Mouse (Mus musculus) stomach, postnatal 0 days (tissue): ENCODE data around the gene Pfkfb3.

ENCODE experiments used
- CTCF ChIP-seq: IDR thresholded peaks from 2 replicates; pipeline ENCODE4 v1.5.1; 2016; ENCODE audit warnings: antibody characterized with exemption, low read depth, mild to moderate bottlenecking, moderate library complexity
- EP300 ChIP-seq: optimal IDR thresholded peaks from 2 replicates; pipeline ENCODE3; 2016; ENCODE audit warnings: antibody characterized with exemption

GRCm38 (mm10) chr2:11458494-11458893 is 95.4 kb downstream of the Pfkfb3 start:
- TF ChIP-seq CTCF = no peak
- no peak for TF ChIP-seq EP300
